Mouse (Mus musculus): ENCODE measurements around the gene Rnaseh2c.
A peak's percentile ranks its signal among the peaks of the same experiment; 100 is the strongest.

The Rnaseh2c gene

DNA sequence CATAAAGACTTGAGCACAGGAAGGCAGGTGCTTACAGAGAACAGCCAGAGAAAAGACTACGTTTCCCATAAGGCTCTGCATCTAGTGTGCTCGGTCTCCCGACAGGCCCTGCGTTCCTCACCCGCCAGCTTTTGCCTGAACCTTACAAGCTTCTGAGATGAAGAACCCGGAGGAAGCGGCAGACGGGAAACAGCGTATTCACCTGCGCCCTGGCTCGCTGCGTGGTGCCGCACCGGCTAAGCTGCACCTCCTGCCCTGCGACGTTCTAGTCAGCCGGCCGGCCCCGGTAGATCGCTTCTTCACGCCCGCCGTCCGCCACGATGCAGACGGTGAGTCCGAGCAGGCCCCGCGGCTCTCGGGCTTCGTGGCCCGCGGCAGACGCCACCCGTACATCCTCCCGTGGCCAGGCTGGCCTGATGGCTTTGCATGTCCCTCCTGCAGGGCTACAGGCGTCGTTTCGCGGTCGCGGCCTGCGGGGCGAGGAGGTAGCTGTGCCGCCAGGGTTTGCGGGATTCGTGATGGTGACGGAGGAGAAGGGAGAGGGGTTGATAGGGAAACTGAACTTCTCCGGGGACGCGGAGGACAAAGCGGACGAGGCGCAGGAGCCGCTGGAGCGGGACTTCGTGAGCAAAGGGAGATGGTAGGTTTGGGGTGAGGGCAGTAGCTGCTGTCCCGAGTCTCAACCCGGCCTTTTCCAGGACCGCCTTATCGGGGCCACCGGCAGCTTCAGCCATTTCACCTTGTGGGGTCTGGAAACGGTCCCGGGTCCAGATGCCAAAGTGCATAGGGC, at the start of gene Rnaseh2c:
Gene Rnaseh2c (plus strand): TSS at position 122 of the 790 bp plus-strand sequence.
- peak; percentile 69 to 73 for DNase-seq

DNA sequence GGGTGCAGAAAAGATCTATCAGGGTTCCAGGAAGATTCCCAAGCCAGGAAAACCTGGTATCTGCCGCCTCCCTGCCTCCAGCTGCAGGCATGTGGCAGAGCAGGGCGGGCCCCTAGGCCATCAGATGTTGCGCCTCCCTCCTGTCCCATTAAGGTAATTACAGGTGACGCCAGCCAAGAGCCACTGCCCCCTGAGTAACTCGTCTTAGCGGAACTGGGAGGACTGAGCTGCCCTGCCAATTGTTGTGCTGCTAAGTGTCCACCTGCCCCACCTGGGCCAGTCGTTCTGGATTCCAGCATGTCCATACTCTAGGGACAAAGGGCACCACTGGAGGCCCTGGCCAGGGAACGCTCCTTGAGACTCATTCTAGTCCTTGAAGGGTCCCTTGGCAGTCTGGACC, 47.9 kb upstream of the Rnaseh2c start:
- DNase-seq = no peak

DNA sequence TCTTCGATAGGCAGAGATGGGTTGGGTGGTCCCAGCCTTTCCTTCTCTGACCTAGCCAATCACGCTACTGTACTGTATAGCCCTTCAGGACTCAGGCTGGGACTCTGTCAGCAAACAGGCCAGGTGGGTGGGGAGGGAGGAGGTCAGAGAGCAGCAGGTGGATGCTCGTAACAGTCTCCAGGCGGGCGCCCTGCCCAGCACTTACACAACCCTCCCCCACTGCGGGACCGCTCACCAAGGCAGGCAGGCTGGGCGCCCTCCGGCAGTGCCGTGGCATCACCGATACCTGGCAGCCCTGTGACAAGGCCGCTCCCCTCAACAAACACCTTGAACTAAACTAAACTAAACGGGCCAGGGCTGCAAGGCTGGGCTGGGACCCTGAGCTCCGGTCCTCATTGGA, 47.5 kb upstream of the Rnaseh2c start:
- no peak for DNase-seq

DNA sequence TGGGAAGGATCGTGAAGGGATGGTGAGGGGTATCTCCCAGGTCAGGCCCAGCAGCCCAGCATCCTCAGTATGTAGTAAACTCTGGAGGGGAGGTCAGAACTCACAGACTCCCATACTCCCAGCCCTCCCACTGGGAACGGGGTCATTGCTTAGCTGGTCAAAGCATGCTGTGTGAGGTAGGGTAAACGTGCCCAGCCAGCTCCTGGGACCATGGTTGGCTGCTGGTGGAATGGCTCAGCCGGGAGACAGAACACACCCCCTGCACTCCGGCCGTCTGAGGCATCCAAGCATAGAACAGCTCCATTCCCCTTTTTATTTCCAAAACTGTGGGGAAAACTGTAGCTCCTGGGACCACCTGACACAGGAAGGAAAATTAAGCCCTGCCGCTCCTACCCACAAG, 43.5 kb upstream of the Rnaseh2c start:
- DNase-seq = no peak

DNA sequence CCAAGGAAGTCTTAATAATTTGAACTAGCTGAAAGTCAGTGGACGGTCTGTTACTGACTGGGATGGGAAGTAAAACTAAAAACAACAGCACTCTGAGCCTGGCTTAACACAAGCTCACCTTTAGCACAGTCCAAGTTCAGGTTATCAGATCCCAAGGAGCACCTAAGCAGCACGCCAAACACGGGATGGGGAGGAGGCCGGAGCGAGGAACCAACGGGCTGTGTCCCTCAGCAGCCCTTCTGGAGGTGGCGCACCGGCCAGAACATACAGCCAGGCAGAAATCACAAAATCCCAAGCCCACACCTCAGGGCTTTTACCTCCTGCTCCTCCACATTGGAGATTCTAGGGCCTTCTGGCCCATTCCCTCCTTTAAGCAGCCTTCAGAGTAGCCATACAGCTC, 42.9 kb upstream of the Rnaseh2c start:
- DNase-seq = peak in 1 of 2 experiments; percentile 2

DNA sequence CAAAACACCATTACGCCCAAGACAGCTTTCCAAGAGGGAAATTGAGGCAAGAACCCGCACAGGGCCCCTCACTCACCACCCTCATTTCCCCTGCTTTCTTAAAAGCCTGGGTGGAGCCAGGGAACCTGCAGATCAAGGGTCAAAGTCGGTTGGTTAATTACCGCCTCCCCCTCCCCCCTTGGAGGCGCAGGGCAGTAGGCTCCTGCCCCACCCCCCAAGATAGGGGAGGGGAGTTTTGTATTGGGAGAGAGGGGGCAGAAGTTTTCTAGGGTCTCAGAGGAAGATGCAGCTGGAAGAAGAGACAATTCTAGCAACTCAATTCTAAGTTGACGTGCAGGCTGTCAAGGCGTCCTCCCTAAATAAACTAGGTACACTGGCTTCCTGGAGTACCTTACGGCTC, 42.4 kb upstream of the Rnaseh2c start:
- DNase-seq = no peak

DNA sequence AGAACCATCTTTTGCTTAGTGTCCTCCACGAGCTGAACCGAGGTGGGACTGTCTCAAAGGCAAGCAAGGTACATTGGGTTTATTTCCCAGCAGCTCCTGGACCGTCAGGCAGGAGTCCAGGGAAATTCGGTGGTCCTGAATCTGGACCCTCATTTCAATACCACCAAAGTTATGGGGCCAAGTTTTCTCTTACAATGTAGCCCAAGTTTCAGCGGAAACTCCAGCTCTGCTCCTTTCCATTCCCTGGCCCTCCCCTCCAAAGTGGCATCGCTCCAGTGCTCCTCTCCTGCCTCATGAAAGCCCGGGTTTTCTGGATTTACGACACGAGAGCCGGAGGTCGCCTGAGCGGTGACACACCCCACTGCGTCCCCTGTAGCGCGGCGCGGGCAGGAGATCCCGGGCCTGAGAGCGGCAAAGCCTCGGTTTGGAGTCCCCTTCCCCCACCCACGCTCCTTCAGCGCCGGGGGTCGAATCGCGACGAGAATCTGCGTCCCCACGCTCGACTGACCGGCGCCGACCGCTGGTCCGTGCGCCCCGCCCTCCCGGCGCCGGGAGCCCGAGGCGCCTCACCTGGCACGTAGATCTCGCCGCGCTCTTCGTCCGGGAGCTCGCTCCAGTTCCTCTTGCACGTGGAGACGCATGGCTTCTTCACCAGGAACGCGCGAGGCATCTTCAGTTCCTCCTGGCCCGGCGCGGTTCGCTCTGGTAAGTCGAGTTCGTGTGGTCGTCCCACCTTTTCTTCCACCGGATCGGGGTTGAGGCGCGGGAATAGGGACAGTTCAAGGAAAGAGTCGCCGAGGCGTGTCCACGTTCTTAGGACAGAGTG, 41.8 kb upstream of the Rnaseh2c start:
- peak in 1 of 2 experiments; percentile 21 for DNase-seq

DNA sequence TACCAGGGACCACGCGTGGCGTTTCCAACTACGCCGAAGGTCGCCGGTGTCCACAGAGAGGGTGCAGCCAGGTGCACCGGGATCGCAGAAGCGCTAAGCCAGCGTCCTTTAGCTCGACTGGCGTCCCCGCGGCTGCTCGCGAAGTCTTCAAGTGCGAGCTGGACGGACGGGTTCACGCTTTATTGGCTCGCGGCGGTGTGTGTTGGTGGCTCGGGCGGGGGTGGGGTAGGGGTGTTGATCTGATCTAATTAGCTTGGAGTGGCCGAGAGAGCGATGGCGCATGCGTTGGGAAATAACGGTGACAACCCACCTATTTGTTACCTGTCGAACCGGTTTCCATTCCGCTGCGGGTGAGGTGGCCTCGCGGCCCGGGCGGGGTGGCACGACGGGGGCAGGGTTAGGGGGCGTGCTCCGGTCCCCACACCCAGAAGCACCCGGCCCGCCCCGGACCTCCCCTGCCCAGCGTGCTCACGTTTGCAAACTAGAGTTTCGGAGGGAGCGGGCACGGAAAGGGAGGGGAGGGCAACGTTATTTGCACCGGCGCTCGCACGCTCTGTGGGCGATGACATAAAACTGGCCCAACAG, 41.1 kb upstream of the Rnaseh2c start, which contains the start of gene Ovol1:
Gene Ovol1 (minus strand): TSS at position 190 of the 585 bp plus-strand sequence.
- DNase-seq = peak; percentile 4 to 22

DNA sequence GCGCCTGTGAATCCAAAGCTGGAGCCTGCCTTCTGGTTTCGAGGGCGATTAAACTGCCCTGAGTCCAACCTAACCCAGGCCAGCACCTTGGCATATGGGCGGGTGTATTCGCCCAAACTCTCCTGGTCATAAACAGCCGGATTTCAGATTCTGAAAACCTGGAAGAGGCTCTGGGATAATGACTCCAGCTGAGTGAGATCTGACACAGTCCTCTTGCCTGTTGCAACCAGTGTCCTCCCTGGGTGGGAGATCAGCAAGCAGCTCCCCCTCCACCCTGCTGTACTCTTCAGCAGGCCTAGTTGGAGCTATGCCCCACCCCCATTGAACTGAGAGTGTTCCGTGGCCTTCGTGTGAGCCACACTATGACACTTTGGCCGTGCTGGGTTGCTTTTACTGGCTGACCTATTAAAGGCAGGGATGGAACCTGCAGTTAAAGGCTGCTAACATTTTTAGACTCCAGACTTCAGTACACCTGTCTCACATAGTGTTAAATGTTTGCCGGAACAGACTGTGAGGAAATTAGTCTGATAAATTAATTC, 40.4 kb upstream of the Rnaseh2c start:
- peak in 1 of 2 experiments; percentile 3 for DNase-seq

DNA sequence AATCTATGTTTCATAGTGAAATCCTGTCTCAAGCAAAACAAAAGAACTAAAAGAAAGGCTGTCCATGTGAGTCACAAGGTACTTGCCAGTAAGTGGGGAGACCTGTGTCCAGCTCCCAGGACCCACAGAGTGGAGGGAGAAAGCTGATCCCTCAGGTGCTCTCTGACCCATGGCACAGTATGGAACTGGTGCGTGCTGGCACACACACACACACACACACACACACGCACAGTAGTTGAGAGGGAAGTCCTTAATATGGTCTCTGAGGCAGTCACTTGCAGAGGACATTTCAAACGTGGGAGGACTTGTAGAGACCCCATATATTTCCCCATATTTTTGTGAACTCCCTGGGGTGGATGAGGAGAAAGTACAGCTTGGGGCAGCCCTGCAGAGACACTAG, 39.8 kb upstream of the Rnaseh2c start:
- DNase-seq = peak in 1 of 2 experiments; percentile 2

DNA sequence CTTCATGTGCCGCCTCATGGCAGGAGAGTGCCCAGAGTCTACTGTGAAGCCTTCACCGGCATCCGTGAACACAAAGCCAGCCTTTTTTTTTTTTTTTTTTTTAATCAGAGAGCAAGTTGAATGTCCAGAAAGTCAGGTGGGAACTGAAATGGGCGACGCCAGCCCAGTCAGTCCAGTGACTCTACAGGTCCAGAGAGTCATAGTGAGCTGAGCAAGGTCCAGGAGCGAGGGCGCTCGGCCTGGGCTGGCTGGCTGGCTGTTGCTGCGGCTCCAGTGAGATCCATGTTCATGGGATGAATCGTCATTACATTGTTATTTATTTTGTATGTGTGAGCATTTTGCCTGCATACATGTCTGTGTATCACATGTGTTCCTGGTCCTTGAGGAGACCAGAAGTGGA, 38.9 kb upstream of the Rnaseh2c start:
- DNase-seq = peak in 1 of 2 experiments; percentile 0

DNA sequence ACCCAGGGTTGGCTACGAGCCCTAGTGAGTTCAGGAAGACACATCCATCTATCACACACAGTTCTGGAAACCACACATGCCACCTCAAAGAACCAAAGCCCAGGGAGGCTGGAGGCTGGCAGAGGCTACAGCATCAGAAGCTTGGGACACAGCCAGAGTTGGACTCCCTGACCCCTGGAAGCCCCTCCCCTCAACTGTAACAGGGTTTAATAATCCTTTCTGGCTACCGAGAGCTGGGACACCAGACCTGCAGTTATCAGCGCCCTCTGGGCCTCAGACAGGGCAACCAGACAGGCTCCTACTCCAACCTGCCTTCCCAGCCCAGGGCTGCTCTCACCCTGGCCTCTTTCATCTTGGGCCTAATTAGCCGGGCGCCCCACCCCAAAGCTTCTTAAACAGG, 35.4 kb upstream of the Rnaseh2c start:
- DNase-seq = peak in 1 of 2 experiments; percentile 4

DNA sequence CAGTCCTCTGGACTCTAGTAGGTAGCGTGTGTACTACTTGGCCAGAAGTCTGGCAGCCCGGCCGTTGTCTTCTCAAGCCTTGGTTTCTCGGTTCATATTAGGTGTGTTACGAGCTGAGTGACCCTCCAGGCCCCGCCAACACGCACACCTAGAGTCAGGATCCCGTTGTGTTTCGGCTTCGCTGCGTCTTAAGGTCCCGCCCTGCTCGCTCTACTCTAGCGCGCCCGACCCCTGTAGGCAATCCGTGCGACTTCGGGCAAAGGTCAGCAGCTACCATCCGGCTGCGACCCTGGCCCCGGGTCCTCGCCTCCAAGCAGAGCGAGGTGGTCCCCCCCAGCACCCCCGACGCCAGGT, 34.5 kb upstream of the Rnaseh2c start:
- DNase-seq = no peak

DNA sequence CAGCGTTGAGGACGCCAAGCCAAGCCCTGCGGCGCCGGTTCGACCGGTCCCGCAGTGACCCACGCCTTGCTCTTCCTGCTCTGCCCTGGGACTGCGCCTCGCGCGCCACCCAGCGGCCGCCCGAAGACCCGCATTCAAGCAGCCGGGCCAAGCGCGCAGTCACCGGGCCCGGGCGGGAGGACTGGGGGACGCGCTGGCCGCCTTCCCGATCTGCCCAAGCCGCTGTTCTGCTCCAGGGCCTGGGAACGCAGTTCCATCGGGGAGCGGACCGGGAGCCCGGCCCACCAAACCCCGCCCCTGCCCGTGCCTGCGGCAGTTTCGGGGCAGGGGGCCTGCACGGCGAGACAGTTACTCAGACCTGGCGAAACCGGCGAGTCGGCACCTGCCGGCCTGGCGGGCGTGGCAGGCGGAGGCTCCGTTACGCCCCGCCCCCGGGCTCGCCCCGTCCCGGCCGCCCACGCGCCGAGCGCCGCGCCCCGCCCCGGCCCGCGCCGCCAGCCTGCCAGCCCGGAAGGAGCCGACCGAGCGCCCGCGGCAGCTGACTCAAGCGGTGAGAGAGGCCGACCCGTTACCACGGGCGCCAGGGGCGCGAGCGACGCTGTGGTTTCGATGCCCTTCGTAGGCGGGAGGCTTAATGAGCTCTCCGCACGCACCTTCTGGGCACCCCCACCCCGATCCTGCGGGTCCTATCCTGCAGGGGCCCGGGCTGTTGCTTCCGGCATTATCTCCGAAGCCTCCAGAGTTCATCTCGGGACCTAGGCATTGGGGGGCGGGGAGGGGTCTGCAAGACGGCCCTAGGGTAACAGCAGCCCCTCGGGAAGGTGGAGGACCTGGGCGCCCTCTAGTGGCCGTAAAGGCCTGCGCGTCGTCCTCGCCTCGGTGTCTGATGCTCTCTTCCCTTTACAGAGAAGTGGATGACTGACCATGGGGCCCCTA, 33.9 kb upstream of the Rnaseh2c start, which contains the start of gene Ap5b1:
Gene Ap5b1 (plus strand): TSS at position 492 of the 936 bp plus-strand sequence.
- DNase-seq = peak; percentile 87 to 92

DNA sequence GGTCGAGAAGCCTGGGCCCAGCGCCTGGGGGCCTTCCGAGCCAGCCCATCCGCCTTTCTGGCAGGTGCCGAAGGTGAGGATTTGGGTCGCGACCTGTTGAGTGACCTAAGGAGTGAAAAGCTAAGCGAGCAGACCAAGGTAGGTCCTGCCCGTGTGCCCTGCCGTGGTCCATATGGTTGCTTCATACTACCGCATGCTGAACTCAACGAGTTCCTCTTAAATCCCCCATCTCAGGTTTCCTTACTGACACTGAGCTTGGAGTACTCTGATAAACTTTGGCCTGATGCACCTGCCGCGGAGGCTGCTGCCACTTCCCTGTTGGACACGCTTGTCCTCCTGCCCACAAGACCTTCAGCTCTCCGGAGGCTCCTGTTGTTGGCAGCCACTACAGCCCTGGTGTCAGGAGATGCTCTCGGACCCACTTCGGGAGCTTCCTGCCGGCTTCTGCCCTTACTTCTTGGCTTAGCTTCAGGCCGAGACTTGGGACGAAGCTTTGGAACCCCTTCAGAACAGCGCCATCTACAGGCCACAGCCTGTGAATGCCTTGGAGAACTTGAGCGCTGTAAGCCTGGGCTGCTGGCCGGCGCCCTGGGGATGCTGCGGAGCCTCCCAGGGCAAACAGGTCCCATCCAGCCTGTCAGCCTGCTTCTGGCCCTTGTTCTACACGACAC, 33.1 kb upstream of the Rnaseh2c start:
- DNase-seq = peak; percentile 63 to 73

DNA sequence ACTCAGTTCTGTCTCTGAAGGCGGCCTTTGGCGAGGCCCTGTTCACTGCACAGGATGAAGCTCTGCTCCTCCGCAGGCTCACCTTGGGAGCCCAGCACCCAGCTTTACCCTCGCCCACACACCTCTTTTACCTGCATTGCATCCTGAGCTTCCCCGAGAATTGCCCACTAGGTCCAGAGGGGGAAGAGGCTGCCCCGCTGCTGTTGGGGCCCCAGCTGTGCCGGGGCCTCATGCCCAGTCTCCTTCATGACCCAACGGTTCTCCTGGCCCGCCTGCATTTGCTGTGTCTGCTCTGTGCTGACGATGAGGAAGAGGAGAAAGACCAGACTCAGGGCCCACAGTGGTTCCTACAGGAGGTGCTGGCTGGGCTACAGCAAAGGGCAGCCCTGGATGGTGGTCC, 32.2 kb upstream of the Rnaseh2c start:
- DNase-seq = no peak

DNA sequence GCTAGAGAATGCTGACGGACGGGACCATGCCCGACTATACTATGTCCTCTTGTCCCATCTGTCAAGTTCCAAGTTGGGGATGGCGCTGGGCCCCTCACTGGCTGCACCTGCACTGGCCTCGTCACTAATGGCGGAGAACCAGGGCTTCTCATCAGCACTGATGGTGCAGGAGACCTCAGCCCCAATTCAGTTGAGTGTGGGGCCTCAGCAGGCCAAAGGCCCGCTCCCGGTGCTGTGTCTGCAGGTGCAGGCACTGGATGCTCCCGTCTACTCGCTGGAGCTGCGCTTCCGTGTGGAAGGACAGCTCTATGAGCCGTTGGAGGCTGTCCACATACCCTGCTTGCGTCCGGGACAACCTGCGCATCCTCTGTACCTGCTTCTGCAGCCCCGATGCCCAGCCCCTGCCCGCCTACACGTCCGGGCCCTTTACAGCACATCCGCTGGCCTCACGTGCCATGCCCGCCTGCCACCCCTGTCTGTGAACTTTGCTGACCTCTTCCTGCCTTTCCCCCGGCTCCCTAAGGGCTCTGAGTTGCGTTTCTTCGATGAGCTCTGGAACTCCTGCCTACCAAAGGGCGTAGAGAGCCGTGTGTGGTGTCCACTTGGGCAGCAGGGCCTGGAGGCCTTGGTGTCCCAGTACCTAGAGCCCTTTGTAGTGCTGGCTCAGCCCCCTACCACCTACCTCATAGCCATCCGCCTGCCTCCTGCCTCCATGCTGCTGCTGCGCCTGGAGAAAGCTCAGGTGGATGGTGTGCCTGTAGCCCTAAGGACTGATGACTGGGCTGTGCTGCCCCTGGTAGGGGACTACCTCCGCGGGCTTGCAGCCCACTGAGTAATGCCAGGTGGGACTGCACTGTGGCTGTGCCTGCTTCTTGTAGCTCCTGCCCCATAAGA, 31.1 kb upstream of the Rnaseh2c start:
- no peak for DNase-seq

DNA sequence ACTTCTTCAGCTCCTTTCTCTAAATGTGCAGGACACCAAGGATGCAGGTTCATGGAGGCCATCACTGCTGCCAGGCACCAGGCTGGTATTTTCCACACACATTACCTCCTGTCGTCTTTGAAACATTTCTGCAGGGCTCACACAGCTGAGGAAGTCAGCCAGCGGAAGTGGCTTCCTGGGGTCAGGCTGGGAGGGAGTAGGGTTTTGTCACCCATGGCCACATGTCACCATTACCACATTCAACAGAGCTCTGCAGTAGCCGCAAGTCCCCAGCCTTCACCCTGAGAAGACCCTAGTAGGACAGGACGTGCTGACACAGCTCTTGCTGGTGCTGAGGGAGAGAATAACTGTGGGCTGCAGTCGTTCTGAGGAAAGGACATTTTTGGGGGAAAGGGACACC, 29.8 kb upstream of the Rnaseh2c start:
- DNase-seq = peak; percentile 37 to 49

DNA sequence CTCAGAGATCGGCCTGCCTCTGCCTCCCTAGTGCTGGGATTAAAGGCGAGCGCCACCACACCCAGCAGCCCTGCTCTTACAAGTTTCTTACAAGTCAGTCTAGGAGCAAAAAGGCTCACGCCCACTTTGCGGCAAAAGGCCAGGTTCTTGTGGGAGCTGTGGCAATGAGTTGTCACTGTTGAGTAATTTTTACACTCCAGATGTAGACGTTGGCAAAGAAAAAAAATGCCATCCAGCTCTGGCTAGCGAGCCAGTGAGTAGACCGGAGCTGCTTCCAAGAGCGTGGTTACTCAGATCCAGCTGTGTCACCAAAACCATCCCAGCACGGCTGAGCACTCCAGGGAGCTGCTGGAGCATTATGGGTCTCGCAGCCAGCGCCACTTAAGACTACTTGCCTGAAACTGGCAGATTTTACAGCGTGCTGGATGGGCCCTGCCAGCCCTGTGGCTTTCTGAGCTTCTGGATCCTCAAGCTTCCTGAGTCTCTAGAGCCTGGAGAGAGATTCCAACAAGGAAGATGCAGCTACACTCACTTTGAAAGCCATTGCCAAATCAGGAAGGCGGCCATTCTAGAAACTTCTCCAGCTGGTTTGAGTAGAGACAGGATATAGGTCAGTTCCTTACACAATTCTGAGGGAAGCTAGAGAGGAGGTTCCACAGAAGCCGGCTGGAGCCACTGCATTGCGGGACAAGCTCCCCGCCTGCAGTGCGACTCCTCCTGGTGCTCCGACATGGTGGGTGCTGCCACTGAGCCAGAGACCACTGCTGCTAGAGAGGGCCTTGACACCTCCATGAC, 29.1 kb upstream of the Rnaseh2c start:
- DNase-seq = no peak
